Mouse (Mus musculus): ENCODE data around the gene Myo1e.

DNA sequence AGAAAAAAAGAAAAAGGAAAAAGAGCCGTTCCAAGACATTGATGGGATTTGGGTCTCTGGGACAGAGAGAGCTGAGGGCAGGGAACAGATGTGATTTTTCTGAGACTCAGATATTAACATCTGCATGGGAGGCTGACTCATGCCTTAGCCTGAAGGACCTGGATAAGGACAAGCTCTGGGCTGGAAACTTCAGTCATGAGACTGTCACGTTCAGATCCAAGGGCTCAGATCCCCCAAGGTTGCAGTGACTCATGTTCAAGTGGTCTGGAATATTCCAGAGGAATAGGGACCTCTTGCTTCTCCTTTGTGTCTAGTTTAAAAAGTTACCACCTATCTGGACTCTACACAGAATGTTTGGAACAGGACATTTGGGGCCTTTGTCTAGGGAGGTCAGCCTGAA lies 142.1 kb downstream of the Myo1e start:
- TF ChIP-seq ZNF384 (IDR thresholded peaks at IDR 0.05; ENCODE audit: low read depth, low read length) (no peak), HCFC1 (IDR thresholded peaks at IDR 0.05; ENCODE audit: borderline replicate concordance, insufficient read depth, low read length) (no peak), ZC3H11A (IDR thresholded peaks at IDR 0.05; ENCODE audit: borderline replicate concordance, low read depth, low read length) (no peak)

Measured in ES-E14 (cell line).